Mouse (Mus musculus) bone marrow, adult 2 months (tissue): ENCODE data around the gene Efna5.

Source experiments
- CTCF ChIP-seq: fragments of 200-500 bp; IDR thresholded peaks from 2 replicates; pipeline ENCODE4 v1.5.1; 2011; ENCODE audit warnings: low read length, control low read depth; ENCODE audit not compliant: control insufficient read depth, insufficient read depth
- POLR2A ChIP-seq: fragments of 200-500 bp; IDR thresholded peaks from 2 replicates; pipeline ENCODE4 v1.6.1; 2011; ENCODE audit warnings: low read depth, mild to moderate bottlenecking, control low read depth, low read length, borderline replicate concordance; ENCODE audit not compliant: control insufficient read depth

- TF ChIP-seq POLR2A (no peak), CTCF (no peak)
These were observed 147.1 kb downstream of the Efna5 start for GRCm38 (mm10) chr17:62734067-62734466.
